Mouse (Mus musculus): ENCODE results near the gene H2-Ke6.

DNA sequence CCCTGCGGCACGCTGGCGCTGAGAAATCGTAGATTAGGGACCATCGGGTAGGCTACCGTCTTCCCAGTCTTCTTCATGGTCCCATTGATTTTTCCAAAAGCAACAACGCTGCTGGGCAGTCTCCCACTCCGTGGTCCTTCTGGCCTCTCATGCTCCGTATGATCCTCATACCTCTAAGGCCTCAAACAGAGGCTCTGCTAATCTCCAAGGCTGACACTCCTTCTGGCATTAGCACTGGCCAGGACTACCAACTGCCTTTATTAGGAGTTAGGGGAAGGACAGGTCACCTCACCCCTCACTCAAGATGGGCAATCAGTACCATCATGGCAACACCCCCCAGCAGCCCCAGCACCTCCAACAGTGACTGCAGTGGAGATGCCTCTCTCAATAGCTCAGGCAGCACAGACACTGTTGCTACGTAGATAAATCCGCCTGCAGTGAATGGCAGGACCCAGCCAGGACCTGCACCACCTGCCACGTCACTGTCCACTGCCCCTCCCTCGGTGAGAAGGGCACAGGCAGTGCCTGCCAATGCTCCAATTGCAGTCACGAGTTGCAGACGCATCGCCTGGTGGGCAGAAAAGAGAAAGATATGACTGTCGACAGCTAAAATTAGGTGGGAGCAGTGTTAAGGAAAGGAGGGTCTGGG is 765 bp upstream of the H2-Ke6 start:
- TF ChIP-seq POLR2A (IDR thresholded peaks at IDR 0.05; ENCODE audit: extremely low read depth, insufficient read depth, low read length) (no peak), CTCF (IDR thresholded peaks at IDR 0.05; ENCODE audit: low read depth, low read length) (no peak)

All from liver, adult 2 months (tissue).